Mouse (Mus musculus): ENCODE results near the gene Cth. TPM values are rescaled to one million over a fixed set of nuclear protein-coding genes. Genes with fewer than 3 reads are reported as not detected.

Cth gene
- total and polyA plus RNA-seq, 2 experiments from 2014 or later, result 2.8 to 5.4 TPM

DNA sequence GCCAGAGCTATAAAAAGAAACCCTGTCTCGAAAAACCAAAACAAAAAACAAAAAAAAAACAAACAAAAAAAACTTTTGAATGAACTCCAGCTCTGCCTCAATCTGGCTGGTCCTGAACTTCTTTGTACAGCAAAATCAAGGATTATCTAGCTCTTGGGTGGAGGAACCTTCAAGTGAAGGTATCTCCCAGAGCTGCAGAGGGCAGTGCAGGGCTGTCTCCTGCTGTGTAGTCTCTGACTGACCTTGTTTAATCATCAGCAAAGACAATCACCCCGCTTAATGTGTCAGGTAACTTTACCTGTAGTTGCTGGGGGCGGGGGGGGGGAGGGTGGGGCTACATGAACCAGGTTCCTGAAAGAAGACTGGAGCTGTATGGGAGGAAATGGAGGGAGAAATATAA is 6.7 kb upstream of the Cth start:
- Histone ChIP-seq H3K36me3 (ENCODE audit: insufficient read depth, low read length) (no peaks in the 10 kb centered on the region), H3K4me3 (ENCODE audit: low read length) (no peak overlapping the region), H3K4me2 (ENCODE audit: low read depth, low read length) (no peak overlapping the region), H3K27me3 (ENCODE audit: insufficient read depth, low read length) (no peaks in the 10 kb centered on the region), H3K27ac (no peak overlapping the region), H3K4me1 (ENCODE audit: insufficient read depth, low read length) (no peaks in the 10 kb centered on the region), H3K9me3 (ENCODE audit: low read length) (no peaks in the 10 kb centered on the region), H3K9ac (replicated peaks; ENCODE audit: low read length) (no peak overlapping the region)
- ATAC-seq (no peak), DNase-seq (ENCODE audit: low spot score) (no peak)
- WGBS, result 48% methylated on average over 3 of the region's 3 CpGs
- no peak for TF ChIP-seq CTCF (IDR thresholded peaks at IDR 0.05; ENCODE audit: low read depth)

DNA sequence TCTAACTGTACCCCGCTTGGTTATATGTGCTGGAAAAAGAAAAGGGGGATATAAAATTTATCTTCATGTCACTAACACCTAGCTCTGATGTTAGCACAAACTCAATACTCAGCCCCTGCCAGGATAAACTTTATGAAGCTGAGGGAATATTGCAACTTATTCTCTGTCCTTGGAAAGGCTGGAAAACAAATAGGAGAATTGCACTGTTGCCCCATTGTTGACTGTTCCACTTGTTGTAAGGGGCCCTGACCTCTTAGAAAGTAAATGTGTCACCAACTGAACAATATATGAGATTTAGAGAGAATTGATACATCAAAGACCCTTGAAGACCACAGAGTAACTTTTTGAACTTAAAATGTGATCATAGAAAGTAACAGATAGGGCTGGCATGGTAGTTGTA is 4.5 kb upstream of the Cth start:
- H3K4me2 ChIP-seq (ENCODE audit: low read depth, low read length), result no peak overlapping the region
- no peaks in the 10 kb centered on the region for H3K36me3 ChIP-seq (ENCODE audit: insufficient read depth, low read length)
- H3K27me3 ChIP-seq (ENCODE audit: insufficient read depth, low read length), result no peaks in the 10 kb centered on the region
- no peaks in the 10 kb centered on the region for H3K9me3 ChIP-seq (ENCODE audit: low read length)
- H3K4me1 ChIP-seq (ENCODE audit: insufficient read depth, low read length), result no peaks in the 10 kb centered on the region
- no peak for TF ChIP-seq CTCF (IDR thresholded peaks at IDR 0.05; ENCODE audit: low read depth)
- H3K4me3 ChIP-seq (ENCODE audit: low read length), result no peak overlapping the region
- H3K9ac ChIP-seq (replicated peaks; ENCODE audit: low read length), result no peak overlapping the region
- H3K27ac ChIP-seq, result no peak overlapping the region
- ATAC-seq, result no peak
- WGBS, result 96% methylated on average over 1 of the region's 1 CpGs
- no peak for DNase-seq (ENCODE audit: low spot score)

DNA sequence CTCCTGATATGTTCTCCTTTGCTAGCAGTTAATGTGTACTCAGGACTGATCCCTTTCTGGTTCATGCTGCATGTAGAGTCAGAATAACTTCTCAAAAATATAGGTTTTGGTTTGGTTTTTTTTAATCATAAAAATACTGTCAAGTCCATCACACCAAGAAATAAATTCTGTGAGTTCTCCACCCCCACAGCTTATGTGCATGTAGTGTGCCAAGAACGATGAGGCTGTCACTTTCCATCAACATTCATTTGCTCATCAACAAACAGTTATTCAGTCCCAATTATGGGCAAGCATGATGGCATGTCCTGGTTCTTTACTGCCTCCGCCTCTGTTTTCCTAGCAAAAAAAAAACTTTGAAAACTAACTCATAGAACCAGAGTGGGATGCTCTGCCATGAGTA is 3.9 kb upstream of the Cth start:
- no peaks in the 10 kb centered on the region for H3K27me3 ChIP-seq (ENCODE audit: insufficient read depth, low read length)
- WGBS, result 88% methylated on average over 2 of the region's 2 CpGs
- H3K27ac ChIP-seq, result no peak overlapping the region
- TF ChIP-seq CTCF (IDR thresholded peaks at IDR 0.05; ENCODE audit: low read depth), result no peak
- no peak overlapping the region for H3K9ac ChIP-seq (replicated peaks; ENCODE audit: low read length)
- no peak overlapping the region for H3K4me3 ChIP-seq (ENCODE audit: low read length)
- no peaks in the 10 kb centered on the region for H3K36me3 ChIP-seq (ENCODE audit: insufficient read depth, low read length)
- no peaks in the 10 kb centered on the region for H3K4me1 ChIP-seq (ENCODE audit: insufficient read depth, low read length)
- H3K9me3 ChIP-seq (ENCODE audit: low read length), result no peaks in the 10 kb centered on the region
- H3K4me2 ChIP-seq (ENCODE audit: low read depth, low read length), result no peak overlapping the region
- DNase-seq (ENCODE audit: low spot score), result no peak
- no peak for ATAC-seq

DNA sequence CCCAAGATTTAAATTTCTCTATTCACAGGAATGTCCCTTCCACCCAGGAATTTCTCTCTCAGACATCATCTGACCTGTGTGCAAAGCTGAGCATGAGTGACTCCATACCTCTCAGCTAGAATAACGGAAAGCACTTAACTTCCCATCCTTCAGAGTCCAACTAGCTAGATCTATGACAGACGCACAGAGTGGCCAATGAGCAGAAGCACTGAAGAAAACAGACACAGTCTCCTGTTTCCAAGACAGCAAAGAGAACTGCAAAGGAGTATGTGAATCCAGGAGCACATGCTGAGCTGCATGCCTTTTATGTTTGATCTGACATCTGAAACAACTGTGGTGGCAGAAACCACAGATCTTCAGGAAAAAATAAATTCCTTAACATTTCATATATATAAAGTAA is 1.9 kb upstream of the Cth start:
- Histone ChIP-seq H3K4me1 (ENCODE audit: insufficient read depth, low read length) (no peaks in the 10 kb centered on the region), H3K9me3 (ENCODE audit: low read length) (no peaks in the 10 kb centered on the region), H3K4me3 (ENCODE audit: low read length) (no peak overlapping the region), H3K27ac (no peak overlapping the region), H3K4me2 (ENCODE audit: low read depth, low read length) (no peak overlapping the region), H3K9ac (replicated peaks; ENCODE audit: low read length) (no peak overlapping the region), H3K36me3 (ENCODE audit: insufficient read depth, low read length) (no peaks in the 10 kb centered on the region), H3K27me3 (ENCODE audit: insufficient read depth, low read length) (no peaks in the 10 kb centered on the region)
- 33% methylated on average over 2 of the region's 2 CpGs for WGBS
- DNase-seq (ENCODE audit: low spot score), result no peak
- no peak for ATAC-seq
- no peak for TF ChIP-seq CTCF (IDR thresholded peaks at IDR 0.05; ENCODE audit: low read depth)

DNA sequence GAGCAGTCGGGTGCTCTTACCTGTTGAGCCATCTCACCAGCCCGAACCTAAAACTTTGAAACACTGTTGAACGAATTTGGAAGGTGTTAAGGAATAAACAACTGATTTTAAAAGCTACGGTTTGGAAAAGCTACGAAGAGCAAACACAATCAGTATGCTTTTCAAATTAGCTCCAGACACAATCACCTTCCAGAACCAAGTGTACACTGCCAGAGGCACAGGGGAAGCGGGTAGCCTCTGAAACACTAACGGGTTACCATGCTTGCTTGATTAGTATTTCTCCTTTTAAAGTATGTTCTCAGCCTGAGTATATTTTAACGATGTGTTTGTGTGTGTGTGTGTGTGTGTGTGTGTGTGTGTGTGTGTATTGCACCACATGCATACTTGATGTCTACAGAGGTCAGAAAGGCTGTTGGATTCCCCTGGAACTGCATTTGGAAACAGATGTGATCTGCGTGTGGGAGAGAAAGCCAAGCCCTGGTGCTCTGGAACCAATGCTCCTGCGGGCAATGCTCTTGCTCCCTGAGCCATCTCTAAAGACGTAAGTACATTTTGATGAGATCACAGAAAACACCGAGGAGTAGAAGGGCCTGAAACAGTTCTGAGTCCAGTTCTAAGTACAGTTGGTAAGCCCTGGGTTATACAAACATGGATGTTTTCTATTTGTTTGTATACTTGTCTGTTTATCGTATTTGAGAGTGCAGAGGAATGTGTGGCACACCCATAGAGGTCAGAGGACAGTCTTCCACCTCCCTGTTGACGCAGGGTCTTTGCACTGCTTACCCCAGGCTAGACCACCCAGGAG is 1.0 kb upstream of the Cth start:
- H3K4me1 ChIP-seq (ENCODE audit: insufficient read depth, low read length), result no peaks in the 10 kb centered on the region
- WGBS, result 87% methylated on average over 14 of the region's 14 CpGs
- no peaks in the 10 kb centered on the region for H3K27me3 ChIP-seq (ENCODE audit: insufficient read depth, low read length)
- H3K36me3 ChIP-seq (ENCODE audit: insufficient read depth, low read length), result no peaks in the 10 kb centered on the region
- ATAC-seq, result no peak
- H3K4me3 ChIP-seq (ENCODE audit: low read length), result no peak overlapping the region
- H3K9ac ChIP-seq (replicated peaks; ENCODE audit: low read length), result no peak overlapping the region
- no peak overlapping the region for H3K27ac ChIP-seq
- no peak for TF ChIP-seq CTCF (IDR thresholded peaks at IDR 0.05; ENCODE audit: low read depth)
- no peak overlapping the region for H3K4me2 ChIP-seq (ENCODE audit: low read depth, low read length)
- H3K9me3 ChIP-seq (ENCODE audit: low read length), result no peaks in the 10 kb centered on the region
- DNase-seq (ENCODE audit: low spot score), result no peak

DNA sequence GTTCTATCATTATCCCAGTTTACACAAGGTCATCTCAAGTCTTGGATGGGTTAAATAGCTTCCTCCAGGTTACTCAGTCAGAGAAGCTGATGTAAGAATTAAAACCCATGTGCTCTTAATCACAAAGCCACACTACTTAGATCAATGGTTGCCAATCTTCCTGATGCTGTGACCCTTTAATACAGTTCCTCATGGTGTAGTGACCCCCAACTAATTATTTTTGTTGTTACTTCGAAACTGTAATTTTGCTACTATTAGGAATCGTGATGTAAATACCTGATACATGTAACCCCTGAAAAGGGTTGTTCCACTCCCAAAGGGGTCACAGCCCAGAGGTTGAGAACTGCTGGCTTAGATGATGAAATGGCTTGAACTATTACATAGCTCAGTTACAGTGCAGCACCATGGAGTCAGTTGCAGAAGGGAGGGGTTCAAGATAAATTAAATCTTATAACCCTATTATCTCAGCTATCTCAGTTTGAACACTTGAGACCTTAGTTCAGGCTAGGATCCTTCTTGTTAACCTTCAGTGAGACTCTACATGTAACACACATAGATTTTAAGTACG is 1.5 kb downstream of the Cth start:
- H3K4me1 ChIP-seq (ENCODE audit: insufficient read depth, low read length), result no peaks in the 10 kb centered on the region
- no peak overlapping the region for H3K27ac ChIP-seq
- H3K36me3 ChIP-seq (ENCODE audit: insufficient read depth, low read length), result no peaks in the 10 kb centered on the region
- DNase-seq (ENCODE audit: low spot score), result no peak
- 88% methylated on average over 3 of the region's 3 CpGs for WGBS
- no peak for TF ChIP-seq CTCF (IDR thresholded peaks at IDR 0.05; ENCODE audit: low read depth)
- H3K9me3 ChIP-seq (ENCODE audit: low read length), result no peaks in the 10 kb centered on the region
- H3K4me3 ChIP-seq (ENCODE audit: low read length), result no peak overlapping the region
- no peak overlapping the region for H3K4me2 ChIP-seq (ENCODE audit: low read depth, low read length)
- no peak overlapping the region for H3K9ac ChIP-seq (replicated peaks; ENCODE audit: low read length)
- no peaks in the 10 kb centered on the region for H3K27me3 ChIP-seq (ENCODE audit: insufficient read depth, low read length)
- ATAC-seq, result no peak

DNA sequence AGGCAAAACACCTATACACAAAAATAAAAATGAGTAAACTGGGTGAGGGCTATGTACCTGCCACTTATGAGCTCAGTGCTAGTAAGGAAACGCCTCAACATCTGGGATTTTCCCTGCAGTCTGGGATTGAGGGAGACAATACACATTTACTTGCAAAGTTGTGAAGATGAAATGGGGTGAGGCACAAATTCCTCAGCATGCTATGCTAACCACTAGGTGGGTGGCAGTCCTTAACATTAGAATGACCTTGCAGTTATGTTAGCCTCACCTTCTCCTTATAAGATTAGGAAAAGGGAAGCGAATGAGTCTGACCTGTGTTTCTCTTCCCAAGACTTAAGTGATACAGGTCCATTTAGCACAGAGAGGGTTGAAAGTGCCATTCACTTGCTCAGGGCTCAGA is 3.5 kb downstream of the Cth start:
- DNase-seq (ENCODE audit: low spot score) (no peak), ATAC-seq (no peak)
- Histone ChIP-seq H3K9ac (replicated peaks; ENCODE audit: low read length) (no peak overlapping the region), H3K4me1 (ENCODE audit: insufficient read depth, low read length) (no peaks in the 10 kb centered on the region), H3K4me2 (ENCODE audit: low read depth, low read length) (no peak overlapping the region), H3K36me3 (ENCODE audit: insufficient read depth, low read length) (no peaks in the 10 kb centered on the region), H3K27ac (no peak overlapping the region), H3K4me3 (ENCODE audit: low read length) (no peak overlapping the region), H3K27me3 (ENCODE audit: insufficient read depth, low read length) (no peaks in the 10 kb centered on the region), H3K9me3 (ENCODE audit: low read length) (no peaks in the 10 kb centered on the region)
- WGBS, result 92% methylated on average over 2 of the region's 2 CpGs
- TF ChIP-seq CTCF (IDR thresholded peaks at IDR 0.05; ENCODE audit: low read depth), result no peak
